Mouse (Mus musculus): Measurements from ENCODE around the gene Lime1.

The Lime1 gene

DNA sequence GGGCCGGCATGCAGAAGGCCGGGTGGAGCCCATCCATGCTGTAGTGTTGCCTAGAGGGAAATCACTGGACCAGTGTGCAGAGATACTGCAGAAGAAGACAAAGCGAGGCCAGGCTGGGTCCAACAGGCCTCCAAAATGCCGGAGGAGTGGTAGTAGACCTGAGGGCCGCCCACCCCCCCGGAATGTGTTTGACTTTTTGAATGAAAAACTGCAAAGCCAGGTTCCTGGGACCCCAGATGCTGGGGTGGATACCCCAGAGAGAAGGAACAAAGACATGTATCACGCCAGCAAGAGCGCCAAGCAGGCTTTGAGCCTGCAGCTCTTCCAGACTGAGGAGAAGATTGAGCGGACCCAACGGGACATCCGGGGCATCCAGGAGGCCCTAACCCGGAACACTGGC, at the start of gene Lime1:
TSS of gene Lime1 (plus strand) at position 301 of the 400 bp plus-strand sequence.
- DNase-seq (ENCODE audit: low read depth), result no peak

DNA sequence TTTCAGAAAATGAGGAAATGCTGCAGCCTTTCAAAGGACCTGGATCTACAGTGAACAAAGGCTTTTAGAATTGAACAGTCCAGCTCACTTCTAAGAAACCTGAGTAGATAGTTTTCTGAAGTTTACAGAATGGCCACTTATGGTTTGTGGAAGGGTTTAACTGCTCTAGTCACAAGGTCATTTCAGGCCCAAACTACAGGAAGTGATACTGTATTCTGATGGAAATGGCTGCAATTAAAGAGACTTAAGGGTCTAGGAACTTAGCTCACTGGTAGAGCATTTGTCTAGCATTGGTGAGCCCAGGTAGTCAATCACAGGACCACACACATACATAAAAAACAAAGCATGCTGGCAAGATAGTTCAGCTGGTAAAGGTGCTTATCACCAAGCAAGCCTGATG, 47.3 kb upstream of the Lime1 start:
- DNase-seq (ENCODE audit: low read depth), result no peak

DNA sequence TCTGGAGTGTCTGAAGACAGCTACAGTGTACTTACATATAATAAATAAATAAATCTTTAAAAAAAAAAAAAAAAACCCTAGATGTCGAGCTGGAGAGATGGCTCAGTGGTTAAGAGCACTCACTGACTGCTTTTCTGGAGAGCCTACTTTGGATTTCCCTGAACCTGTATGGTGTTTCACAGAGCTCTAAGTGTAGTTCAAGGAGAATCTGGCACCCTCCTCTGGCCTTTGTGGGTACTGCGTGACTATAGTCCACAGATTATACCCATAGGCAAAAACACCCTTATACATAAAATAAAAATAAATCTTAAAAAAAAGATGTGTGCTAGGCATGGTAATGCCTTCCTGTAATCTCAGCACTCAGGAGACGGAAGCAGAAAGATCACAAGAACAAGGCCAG, 45.9 kb upstream of the Lime1 start:
- DNase-seq (ENCODE audit: low read depth), result peak; percentile 73

DNA sequence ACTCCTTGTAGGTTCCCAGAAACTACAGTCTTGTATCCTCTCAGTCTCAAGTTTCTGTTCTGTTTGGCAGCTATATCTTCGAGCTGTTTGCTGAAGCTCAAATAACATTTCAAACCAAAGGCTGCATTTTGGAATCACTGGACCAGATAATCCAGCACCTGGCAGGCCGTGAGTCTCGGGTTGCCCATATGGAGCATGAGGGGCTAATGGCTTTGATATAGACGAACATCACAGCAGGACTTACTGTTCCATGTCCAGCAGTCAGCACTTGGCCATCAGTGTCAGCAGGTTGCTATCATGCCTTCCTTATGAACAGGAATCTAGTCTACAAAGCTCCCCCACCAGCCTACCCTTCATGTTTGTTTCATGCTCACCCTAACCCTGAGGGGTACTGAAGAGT, 39.5 kb upstream of the Lime1 start:
- DNase-seq (ENCODE audit: low read depth), result no peak

DNA sequence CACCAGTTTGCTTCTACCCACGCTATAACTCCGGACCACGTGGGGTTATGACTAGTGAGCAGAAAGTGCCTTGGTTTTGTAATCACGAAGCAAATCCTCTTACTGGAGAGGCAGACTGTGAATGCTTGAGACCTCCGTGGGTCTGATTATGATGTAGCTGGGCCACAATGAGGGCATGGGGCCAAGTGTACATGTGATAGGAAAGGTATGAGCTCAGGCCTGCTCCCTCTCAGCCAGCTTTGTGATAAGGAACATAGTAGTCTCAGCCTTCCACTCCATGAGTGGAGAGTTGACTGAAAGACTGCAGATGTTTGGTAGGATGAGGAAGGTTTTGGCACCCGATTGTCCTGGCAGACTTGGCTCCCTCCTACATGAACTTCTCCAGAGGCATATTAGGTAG, 37.1 kb upstream of the Lime1 start:
- DNase-seq (ENCODE audit: low read depth), result no peak

DNA sequence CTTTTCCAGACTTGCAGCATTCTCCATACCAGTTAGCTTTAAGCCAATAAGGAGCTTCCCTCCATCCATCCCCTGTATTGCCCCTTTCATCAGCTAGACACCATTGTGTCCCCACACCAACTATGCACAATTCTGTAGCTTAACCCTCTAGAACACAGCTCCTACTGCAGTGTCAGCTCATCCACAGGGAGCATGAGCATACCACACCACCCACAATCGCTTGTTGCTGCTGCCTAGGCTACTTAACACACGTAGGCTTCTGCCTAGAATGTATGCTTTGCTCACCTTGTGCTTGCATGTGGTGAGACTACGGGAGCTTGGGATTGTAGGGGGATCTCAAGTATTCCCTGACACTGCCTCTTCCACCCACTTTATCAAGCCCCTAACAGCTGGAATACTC, 23.1 kb upstream of the Lime1 start:
- DNase-seq (ENCODE audit: low read depth), result no peak

DNA sequence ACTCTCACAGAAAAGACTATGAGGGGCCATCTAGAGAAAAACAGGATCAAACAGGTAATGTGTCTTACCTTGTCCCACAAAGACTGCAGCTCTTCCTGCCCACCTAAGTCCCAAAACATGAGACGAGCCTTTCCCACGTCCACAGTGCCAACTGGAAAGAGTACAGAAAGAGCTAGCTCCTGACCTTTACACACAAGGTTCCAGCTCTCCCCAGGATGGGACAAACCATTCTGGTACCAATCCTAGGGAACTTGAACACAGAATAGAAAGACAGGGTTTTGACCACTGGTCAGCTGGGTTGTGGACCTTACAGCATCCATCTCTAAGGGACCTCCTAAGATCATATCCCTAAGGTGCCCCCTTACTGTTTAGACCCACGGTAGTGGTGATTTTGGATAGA, 15.9 kb upstream of the Lime1 start:
- DNase-seq (ENCODE audit: low read depth), result no peak

DNA sequence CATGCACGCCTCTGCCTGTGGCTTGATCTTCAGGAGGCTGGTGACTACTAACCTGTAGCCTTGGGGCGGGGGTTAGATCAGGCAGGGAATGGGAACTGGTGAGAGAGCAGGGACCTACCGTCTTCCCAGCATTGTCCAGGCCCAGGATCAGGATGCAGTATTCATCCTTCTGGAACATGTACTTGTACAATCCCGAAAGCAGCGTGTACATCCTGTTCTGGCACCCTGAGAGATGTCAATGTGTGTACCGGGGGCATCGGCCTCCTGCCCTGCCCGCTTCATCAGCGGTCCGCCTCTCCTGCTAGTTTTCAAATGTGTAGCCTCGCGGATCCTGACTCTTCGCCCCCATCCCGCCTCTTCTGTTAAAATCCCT, 15.4 kb upstream of the Lime1 start:
- DNase-seq (ENCODE audit: low read depth), result peak; percentile 15

DNA sequence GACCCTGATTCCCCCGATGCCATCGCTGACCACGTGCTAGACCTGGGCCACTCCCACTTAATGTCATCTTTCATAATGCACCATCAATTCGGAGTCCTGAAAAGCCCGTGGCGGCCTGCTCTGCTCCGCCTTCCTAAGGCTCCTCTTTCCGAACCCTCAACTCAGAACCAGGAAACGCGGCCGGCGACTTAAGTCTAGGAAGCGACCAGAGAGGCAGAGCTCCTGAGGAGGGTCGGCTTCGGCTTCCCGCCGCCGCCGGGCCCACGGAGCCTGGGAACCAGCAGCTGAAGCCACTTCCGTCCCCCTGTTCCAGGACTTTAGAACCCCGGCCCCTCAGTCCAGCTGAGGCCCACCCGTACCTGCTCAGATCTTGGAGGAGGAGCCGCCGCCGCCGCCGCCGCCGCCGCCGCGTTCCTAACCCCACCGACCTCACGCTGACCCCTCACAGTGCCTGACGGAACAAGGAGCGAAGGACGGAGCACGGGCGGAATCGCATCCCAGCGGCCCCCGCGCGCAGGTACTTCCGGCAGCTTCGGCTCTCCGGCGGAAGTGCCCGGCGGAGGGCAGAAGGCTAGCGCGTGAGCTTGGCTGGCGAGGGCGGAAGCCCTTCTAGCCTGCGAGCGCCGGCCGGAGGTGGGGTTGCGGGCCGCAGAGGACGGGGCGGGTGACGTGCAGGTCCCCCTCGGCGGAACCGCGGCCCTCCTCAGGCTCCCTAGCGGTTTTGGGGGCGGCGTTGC, 14.8 kb upstream of the Lime1 start, which contains the start of the genes Zgpat and Arfrp1:
TSS of gene Zgpat (plus strand) at position 69 of the 737 bp plus-strand sequence.
TSS of gene Arfrp1 (minus strand) at position 545 of the 737 bp plus-strand sequence.
- peak; percentile 93 for DNase-seq (ENCODE audit: low read depth)

DNA sequence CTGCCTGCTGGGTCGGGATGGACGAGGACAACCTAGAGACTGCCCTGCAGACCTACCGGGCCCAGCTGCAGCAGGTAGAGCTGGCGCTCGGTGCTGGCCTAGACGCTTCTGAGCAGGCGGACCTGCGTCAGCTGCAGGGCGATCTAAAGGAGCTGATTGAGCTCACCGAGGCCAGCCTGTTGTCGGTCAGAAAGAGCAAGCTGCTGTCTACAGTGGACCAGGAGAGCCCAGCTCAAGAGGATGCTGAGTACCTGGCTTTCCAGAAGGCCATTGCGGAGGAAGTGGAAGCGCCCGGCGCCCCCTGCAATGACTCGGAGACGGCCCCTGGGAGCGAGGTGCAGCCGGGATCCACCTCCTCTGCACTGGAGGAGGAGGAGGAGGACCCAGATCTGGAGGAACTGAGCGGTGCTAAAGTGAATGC, 14.2 kb upstream of the Lime1 start:
- DNase-seq (ENCODE audit: low read depth), result no peak

DNA sequence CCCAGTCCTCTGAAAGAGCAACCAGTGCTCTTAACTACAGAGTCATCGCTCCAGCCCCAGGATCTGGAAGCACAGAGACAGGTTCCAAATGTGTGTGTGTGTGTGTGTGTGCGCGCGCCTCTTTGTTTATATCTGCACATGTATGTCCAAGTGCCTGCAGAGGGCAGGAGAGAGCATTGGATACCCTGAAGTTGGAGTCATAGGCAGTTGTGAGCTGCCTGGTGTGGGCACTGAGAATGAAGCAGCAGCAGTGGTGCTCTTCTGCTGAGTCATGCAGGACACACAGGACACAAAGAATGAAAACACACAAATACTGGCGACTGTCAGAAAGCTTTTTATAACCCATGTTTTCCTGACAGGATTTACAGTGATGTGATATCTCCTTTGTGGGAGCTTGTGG, 9.9 kb upstream of the Lime1 start:
- DNase-seq (ENCODE audit: low read depth), result peak; percentile 51

DNA sequence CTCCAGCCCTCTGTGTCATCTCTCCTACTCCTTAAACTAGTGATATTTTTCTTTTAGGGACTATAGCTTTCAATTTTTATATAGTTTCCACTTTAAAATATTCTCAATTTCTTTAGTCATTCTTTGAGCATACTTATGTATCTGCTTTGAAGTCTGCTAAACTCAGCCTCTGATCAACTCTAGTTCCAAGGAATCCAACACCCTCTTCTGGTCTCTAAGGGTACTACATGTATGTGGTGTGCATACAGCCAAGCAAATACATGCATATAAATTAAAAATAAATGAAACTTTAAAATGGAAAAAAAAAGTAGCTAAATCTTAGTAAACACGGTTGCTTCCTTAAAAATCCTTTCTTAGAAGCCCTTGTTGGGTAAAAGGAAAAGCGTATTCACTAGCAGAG, 4.1 kb upstream of the Lime1 start:
- DNase-seq (ENCODE audit: low read depth), result peak; percentile 72

DNA sequence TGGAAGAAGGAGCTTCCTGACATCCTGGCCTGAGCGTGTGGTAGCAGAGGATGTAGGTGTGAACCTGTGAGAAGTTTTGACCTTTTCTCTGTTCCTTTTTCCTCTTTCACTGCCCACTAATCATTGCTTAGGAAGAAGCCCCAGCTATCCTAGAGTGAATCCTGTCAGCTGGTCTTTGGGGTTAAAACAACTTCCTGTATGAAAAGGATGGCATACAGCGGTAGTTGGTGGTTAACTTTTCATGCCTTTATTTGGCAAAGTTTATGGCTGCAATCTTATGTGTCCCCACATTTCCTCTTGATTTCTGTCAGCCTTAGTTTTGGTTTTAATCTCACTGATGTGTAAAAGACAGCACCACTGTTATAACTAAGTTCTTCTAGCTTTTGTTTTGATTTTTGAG, 2.6 kb upstream of the Lime1 start:
- DNase-seq (ENCODE audit: low read depth), result peak; percentile 91

DNA sequence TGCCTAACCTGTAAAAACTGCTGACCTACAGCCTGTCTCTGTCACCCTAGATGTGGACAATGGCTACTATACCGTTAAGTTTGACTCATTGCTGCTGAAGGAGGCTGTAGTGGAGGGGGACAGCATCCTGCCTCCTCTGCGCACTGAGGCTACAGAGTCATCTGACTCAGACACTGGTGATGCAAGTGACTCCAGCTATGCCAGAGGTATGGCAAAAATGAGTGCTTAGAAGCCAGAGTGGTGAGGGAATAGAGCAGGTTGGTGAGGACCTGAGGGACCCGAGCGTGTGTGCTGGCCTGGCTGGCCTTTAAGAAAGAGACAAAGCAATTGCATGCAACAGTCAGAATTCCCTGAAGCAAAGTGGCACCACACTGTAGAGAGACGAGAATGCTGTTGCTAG, 1.2 kb upstream of the Lime1 start:
- peak; percentile 31 for DNase-seq (ENCODE audit: low read depth)

DNA sequence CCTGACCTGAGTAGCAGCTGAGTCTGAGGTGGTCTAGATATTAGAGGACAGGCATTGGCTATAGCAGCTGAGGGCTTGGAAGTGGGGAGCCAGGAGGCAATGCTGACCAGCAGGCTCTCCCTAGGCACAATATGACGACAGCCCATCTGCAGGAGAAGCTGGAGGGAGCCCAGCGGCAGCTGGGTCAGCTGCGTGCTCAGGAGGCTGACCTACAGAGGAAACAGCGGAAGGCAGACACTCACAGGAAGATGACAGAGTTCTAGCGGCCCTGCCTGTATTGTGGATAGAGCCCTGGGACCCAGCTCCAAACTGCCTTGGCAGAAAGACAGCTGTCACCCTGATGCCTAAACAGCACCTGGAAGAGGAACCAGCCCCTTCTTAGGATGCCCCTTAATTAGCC, 373 bp downstream of the Lime1 start:
- no peak for DNase-seq (ENCODE audit: low read depth)

DNA sequence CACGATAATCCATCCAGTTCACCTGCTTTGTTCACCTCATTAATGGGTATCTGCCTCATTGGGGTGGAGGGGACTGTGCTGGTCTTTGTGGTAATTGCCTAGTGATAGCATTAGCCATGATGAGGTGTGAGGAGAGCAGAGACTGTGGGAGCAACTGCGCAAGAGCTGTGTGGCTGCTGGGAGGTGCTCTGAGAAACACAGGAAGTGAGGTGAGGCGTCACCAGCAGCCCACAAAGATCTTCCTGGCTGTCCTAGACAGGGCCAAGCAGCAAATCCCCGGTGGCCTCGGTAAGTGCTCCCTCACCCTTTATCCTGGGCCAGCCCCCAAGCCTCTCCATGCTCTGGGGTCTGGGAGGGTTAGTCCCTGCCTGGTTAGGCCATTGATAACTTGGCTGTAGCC, 1.2 kb downstream of the Lime1 start:
- no peak for DNase-seq (ENCODE audit: low read depth)

DNA sequence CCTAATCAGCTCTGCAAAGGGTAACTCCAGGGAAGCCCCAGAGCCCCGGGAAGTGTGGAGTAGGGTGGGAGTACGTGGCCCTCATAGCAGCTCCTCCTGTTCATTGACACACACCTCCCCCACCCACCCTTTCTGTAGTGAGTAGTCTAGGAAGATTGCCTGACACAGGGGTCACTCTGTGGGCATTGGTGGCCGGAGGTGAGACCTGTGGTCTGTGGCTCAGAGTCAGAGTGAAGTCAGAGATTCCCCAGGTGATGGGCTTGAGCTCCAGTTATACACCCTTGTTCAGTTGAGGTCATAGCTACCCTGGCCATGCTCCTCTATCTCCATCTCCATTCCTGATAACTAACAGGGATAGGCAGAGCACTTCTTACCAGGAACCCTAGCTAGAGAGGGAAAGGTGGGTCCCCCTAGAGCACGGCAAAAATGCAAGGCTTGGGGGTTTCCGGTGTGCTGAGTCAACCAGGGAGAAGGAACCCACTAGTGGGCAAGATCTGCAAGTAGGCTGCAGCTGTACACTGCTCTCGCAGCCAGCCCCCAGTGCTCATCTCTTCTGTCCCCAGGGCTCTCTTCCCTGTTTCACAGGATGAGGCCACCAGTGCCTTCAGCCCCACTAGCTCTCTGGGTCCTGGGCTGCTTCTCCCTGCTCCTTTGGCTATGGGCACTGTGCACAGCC, 1.9 kb downstream of the Lime1 start:
- no peak for DNase-seq (ENCODE audit: low read depth)

DNA sequence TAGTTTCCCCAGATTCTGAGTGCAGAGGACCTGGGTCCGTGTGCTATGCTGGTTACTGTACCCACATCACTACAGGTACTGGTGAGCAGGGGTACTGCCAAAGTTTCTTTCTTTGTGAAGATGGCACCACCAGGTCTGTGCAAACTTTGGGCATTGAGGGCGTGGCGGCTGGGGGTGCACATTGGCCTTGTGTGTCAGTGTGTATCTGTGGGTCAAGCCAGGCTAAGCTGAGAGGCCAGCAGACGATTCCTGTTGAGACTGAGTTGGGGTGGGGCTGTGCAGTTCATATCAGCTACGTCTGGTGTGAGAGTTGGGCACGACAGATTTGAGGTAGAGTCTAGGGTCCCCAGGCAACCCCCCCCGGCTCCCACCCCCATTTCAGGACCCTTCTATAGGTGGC, 4.6 kb downstream of the Lime1 start:
- DNase-seq (ENCODE audit: low read depth), result no peak

DNA sequence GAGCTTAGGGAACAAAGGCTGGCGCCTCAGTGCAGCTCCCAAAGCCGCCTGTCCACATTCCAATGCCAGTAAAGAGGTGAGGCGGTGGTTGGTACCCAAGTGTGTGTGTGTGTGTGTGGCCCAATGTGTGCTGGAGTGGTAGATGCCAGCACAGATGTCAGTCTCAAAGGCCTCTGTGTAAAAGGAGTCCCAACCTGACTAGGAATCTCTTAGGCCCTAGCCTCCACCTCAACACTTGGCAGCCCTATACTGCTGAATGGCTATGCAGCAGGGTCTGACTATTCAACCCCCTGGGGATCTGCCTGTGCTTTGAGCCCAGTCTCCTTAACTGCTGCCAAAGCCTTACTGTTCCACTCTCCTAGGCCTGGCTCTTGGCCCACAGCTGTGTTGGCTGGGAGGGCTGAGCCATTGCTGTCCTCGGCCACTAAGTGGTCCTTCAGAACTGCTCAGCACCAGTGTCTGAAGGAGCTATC, 5.1 kb downstream of the Lime1 start:
- no peak for DNase-seq (ENCODE audit: low read depth)

DNA sequence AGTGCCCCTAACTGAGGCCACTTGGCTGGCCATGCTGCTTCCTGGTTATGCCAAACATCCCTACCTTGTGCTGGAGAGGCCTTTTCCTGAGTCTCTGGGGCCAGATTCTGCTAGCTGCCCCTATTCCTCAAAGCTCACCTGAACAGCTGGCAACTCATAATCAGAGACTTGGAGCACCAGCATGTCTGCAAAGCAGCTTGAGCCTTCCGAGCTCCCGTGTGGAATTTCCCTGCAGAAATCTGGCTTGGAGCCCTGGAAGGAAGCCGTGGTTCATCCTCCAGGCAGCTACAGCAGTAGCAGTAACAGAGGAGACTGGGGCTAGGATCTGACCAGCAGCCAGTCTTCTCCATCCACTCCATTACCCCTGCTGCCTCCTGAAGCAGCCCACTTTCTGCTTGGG, 6.0 kb downstream of the Lime1 start:
- no peak for DNase-seq (ENCODE audit: low read depth)

DNA sequence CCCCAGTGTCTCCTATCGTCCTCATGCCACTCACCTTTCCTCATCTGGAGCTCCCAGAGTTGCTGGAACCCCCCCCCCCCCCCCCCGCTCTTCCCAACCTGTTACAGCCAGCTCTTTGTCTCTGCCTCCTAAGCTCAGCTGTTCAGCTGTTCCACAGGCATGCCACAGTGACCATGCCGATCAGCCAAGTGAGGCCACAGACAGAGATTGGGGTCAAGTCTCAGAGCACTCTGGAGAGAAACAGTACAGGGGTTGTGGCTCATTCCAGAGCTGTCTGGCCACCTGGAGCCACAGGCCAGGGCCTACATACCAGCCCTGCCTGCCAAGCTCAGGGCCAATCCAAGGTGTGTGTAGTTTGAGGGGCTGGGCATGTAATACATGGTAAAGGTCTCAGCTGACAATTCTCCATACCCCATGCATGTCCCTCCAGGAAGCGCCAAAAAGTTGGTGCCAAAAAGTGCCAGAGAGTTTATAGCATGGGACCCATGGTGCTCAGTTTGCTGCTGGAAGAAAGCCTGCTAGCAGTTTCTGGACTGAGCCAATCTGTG, 6.9 kb downstream of the Lime1 start:
- no peak for DNase-seq (ENCODE audit: low read depth)

DNA sequence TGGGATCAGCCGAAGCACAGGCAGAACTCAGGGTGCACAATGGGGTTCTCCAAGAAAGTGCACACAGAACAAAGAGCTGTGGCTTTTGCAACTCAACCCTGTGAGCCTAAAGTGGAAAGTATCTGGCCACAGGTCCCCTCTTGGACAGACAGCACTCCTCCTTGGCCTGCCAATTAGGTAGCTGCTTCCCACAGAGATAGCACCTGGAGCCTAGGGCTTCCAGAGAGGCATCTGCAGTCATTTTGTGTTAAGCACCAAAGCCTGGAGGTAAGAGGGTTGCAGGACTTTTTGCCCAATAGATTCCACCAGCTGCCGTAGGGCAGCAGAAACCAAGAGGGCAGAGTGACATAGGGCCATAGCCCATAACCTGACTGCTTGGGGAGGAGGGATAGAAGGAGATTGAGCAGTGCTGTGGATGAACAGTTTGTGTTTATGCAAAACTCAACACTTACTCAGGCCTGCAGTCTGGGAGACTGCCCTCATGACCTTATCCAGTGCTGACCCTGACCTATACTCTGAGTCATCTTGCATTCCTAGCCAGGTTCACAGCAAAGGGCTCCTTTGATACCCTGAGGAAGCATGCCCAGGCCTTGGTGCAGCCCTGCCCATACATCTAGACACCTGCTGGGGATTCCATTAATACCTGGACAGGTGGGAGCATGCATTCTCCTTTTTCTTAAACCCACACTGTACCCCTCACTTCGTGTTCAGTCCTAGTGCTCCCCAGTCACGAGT, 10.4 kb downstream of the Lime1 start:
- no peak for DNase-seq (ENCODE audit: low read depth)

DNA sequence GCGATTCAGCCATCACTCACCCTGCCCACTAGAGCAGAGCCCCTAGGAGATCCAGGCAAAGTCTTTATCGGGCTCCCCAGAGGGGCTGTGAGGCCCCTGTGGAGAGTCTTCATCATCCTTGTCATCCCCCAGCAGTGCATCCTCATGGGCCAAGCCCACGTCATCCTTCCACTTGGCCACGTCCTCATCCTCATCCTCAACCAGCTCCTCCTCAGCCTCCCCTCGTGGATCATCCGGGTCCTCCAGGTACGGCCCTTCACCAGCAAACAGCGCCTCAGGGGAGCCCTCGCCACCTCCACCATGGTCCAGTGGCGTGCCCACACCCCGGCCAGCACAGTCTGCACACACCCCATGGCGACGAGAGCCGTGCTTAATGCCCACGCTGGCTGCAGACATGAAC, 11.1 kb downstream of the Lime1 start:
- DNase-seq (ENCODE audit: low read depth), result no peak
